Mouse (Mus musculus): Measurements from ENCODE around the gene Pgm1. TPM values are rescaled to one million over a fixed set of nuclear protein-coding genes. Genes with fewer than 3 reads are reported as not detected.

Gene Pgm1
- 15.6 and 27.6 TPM in 2 replicates for total RNA-seq (2012; rRNA removed)

DNA sequence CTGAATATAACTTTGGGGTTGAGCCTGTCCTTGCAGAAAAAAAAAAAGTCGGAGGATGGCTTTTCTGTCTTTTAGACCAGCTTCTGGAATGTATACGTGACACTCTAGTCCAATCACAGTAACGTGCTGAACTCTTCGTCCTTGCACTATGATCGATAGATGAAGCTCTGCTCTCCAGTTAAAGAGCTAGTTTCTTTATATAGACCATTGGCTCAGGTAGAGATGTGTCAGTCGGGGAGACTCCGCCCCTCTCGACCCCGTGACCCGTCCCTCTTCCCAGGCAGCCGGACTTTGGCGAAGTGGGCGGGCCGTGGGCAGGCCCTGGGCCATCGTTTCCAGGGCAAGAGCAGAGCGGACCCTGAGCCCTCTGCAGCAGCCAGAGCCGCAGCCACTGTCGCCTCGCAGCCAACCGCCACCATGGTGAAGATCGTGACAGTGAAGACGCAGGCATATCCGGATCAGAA is at the start of gene Pgm1:
Pgm1 (plus strand) TSS at position 266 of the 464 bp plus-strand sequence.
- Histone ChIP-seq H3K9ac (ENCODE audit: insufficient read depth, low read depth, low read length, poor library complexity, severe bottlenecking) (peak within 1 kb of the TSS; percentile 82), H3K9me3 (ENCODE audit: control insufficient read depth, insufficient read depth, low read depth, low read length) (no peaks in the 10 kb centered on the region), H3K27ac (ENCODE audit: insufficient read depth, low read depth, low read length, poor library complexity, severe bottlenecking) (no peak within 1 kb of the TSS), H3K4me3 (ENCODE audit: insufficient read depth in 1 of 2, low read depth in 1 of 2, low read length in 2 of 2, poor library complexity in 1 of 2, severe bottlenecking in 1 of 2) (peak within 1 kb of the TSS; percentile 73 to 96), H3K4me1 (ENCODE audit: control insufficient read depth in 2 of 2, insufficient read depth in 2 of 2, low read length in 2 of 2, poor library complexity in 1 of 2) (no peaks in the 10 kb centered on the region; a peak in 1 of 4 replicates), H3K36me3 (ENCODE audit: control insufficient read depth, insufficient read depth, low read length, poor library complexity, severe bottlenecking) (no peaks in the 10 kb centered on the region)
- TF ChIP-seq HCFC1 (IDR thresholded peaks at IDR 0.05; ENCODE audit: borderline replicate concordance, insufficient read depth, low read length) (peak; percentile 49; the same call in 1 of the 2 replicates), MAFK (IDR thresholded peaks at IDR 0.05; ENCODE audit: insufficient read depth, low read depth, low read length) (no peak), ZC3H11A (IDR thresholded peaks at IDR 0.05; ENCODE audit: borderline replicate concordance, low read depth, low read length) (no peak), ZNF384 (IDR thresholded peaks at IDR 0.05; ENCODE audit: low read depth, low read length) (no peak)
- peak; percentile 51 for DNase-seq (ENCODE audit: low read depth, low spot score)
- in situ Hi-C loops (cut with MboI; ENCODE audit: low sequenced_read_pairs in 2 of 2, unreplicated experiment in 2 of 2): no loop called here

GRCm38 (mm10) chr4:99881882-99882281 is 47.3 kb upstream of the Pgm1 start:
- Histone ChIP-seq H3K36me3 (ENCODE audit: control insufficient read depth, insufficient read depth, low read length, poor library complexity, severe bottlenecking) (no peaks in the 10 kb centered on the region), H3K9me3 (ENCODE audit: control insufficient read depth, insufficient read depth, low read depth, low read length) (no peaks in the 10 kb centered on the region), H3K4me3 (ENCODE audit: insufficient read depth in 1 of 2, low read depth in 1 of 2, low read length in 2 of 2, poor library complexity in 1 of 2, severe bottlenecking in 1 of 2) (no peak overlapping the region), H3K4me1 (ENCODE audit: control insufficient read depth in 2 of 2, insufficient read depth in 2 of 2, low read length in 2 of 2, poor library complexity in 1 of 2) (no peaks in the 10 kb centered on the region), H3K9ac (ENCODE audit: insufficient read depth, low read depth, low read length, poor library complexity, severe bottlenecking) (no peak overlapping the region), H3K27ac (ENCODE audit: insufficient read depth, low read depth, low read length, poor library complexity, severe bottlenecking) (no peak overlapping the region)
- no peak for TF ChIP-seq ZNF384 (IDR thresholded peaks at IDR 0.05; ENCODE audit: low read depth, low read length)
- no peak for TF ChIP-seq ZC3H11A (IDR thresholded peaks at IDR 0.05; ENCODE audit: borderline replicate concordance, low read depth, low read length)
- TF ChIP-seq HCFC1 (IDR thresholded peaks at IDR 0.05; ENCODE audit: borderline replicate concordance, insufficient read depth, low read length): no peak
- in situ Hi-C loops (cut with MboI; ENCODE audit: low sequenced_read_pairs in 2 of 2, unreplicated experiment in 2 of 2): no loop called here
- DNase-seq (ENCODE audit: low read depth, low spot score): no peak

DNA sequence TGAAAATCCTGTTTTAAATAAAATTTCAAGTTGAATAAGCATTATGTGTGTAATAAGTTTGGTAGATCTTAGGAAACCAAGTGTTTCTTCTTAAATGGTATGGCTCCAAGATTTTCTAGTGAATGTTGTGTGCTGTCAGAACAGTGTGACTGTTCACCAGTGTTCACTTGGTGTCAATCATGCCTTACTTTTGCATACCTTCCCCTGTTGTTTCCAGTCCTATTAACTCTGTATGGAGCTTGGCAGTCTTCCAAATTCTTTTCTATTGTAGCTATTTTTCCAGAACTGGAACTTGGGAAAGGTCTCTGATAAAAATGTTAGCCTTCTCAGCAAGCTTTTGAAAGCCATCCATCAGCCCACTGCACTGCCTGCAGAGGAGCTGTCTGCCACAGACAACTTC is 46.8 kb upstream of the Pgm1 start:
- DNase-seq (ENCODE audit: low read depth, low spot score): no peak
- TF ChIP-seq MAFK (IDR thresholded peaks at IDR 0.05; ENCODE audit: insufficient read depth, low read depth, low read length) (no peak), HCFC1 (IDR thresholded peaks at IDR 0.05; ENCODE audit: borderline replicate concordance, insufficient read depth, low read length) (no peak), CHD2 (IDR thresholded peaks at IDR 0.05; ENCODE audit: low read depth, low read length) (no peak), ZC3H11A (IDR thresholded peaks at IDR 0.05; ENCODE audit: borderline replicate concordance, low read depth, low read length) (no peak), ZNF384 (IDR thresholded peaks at IDR 0.05; ENCODE audit: low read depth, low read length) (no peak)
- H3K4me1 ChIP-seq (ENCODE audit: control insufficient read depth in 2 of 2, insufficient read depth in 2 of 2, low read length in 2 of 2, poor library complexity in 1 of 2): no peaks in the 10 kb centered on the region

DNA sequence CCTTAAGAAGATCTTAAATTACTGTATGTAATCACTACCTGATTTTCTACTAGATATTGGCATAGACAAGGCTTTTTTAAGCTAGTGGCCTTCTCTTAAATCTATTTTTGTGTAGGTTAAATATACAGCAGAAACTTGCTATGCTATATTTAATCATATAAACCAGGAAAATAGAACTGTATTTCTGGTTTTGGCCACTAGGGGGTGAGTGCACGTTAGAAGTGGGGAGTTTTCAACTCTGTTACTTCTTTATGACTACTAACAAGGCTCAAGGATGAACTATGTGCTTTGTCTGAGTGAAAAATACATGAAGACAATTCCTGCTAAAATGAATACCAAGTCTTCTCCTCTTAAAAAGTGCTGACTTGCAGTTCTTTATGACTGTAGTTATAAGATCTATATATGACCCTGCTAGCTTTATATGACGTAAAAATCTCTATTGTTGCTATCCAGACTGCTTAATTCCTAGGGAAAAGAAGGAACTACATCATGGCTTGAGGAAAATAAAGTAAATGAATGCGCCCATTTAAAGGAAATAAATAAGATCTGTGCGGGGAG is 15.2 kb upstream of the Pgm1 start:
- DNase-seq (ENCODE audit: low read depth, low spot score): peak; percentile 39
- Histone ChIP-seq H3K4me1 (ENCODE audit: control insufficient read depth in 2 of 2, insufficient read depth in 2 of 2, low read length in 2 of 2, poor library complexity in 1 of 2) (no peaks in the 10 kb centered on the region), H3K27ac (ENCODE audit: insufficient read depth, low read depth, low read length, poor library complexity, severe bottlenecking) (no peak overlapping the region), H3K36me3 (ENCODE audit: control insufficient read depth, insufficient read depth, low read length, poor library complexity, severe bottlenecking) (no peaks in the 10 kb centered on the region), H3K4me3 (ENCODE audit: insufficient read depth in 1 of 2, low read depth in 1 of 2, low read length in 2 of 2, poor library complexity in 1 of 2, severe bottlenecking in 1 of 2) (no peak overlapping the region), H3K9me3 (ENCODE audit: control insufficient read depth, insufficient read depth, low read depth, low read length) (no peaks in the 10 kb centered on the region), H3K9ac (ENCODE audit: insufficient read depth, low read depth, low read length, poor library complexity, severe bottlenecking) (no peak overlapping the region)
- in situ Hi-C loops (cut with MboI; ENCODE audit: low sequenced_read_pairs in 2 of 2, unreplicated experiment in 2 of 2): no loop called here
- TF ChIP-seq HCFC1 (IDR thresholded peaks at IDR 0.05; ENCODE audit: borderline replicate concordance, insufficient read depth, low read length): no peak
- peak; percentile 80 for TF ChIP-seq MAFK (IDR thresholded peaks at IDR 0.05; ENCODE audit: insufficient read depth, low read depth, low read length)

More for the DNA sequence above, 46.8 kb upstream of the Pgm1 start:
- in situ Hi-C loops (cut with MboI; ENCODE audit: low sequenced_read_pairs in 2 of 2, unreplicated experiment in 2 of 2): no loop called here
- H3K36me3 ChIP-seq (ENCODE audit: control insufficient read depth, insufficient read depth, low read length, poor library complexity, severe bottlenecking): no peaks in the 10 kb centered on the region
- no peaks in the 10 kb centered on the region for H3K9me3 ChIP-seq (ENCODE audit: control insufficient read depth, insufficient read depth, low read depth, low read length)
- H3K27ac ChIP-seq (ENCODE audit: insufficient read depth, low read depth, low read length, poor library complexity, severe bottlenecking): no peak overlapping the region
- H3K9ac ChIP-seq (ENCODE audit: insufficient read depth, low read depth, low read length, poor library complexity, severe bottlenecking): no peak overlapping the region
- no peak overlapping the region for H3K4me3 ChIP-seq (ENCODE audit: insufficient read depth in 1 of 2, low read depth in 1 of 2, low read length in 2 of 2, poor library complexity in 1 of 2, severe bottlenecking in 1 of 2)

DNA sequence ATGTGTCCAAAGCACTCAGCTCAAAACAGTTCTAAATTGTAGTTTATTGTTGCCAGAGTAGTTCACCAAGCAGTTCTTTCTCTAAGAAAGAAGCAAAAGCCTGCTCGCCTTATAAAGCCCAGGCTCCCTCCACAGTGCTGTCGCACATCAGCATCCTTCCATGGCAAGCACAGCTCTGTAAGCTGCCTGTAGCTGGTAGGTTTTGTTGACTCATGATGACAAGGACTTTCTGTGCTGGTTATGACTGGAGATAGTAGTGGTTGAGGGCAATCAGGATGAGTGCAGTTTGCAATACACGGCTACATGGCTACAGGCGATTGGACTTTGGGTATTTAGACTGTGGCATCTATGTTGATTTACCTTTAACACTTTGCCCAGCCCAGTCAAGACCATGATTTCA is 2.8 kb upstream of the Pgm1 start:
- H3K9ac ChIP-seq (ENCODE audit: insufficient read depth, low read depth, low read length, poor library complexity, severe bottlenecking): no peak overlapping the region
- no peaks in the 10 kb centered on the region for H3K9me3 ChIP-seq (ENCODE audit: control insufficient read depth, insufficient read depth, low read depth, low read length)
- H3K27ac ChIP-seq (ENCODE audit: insufficient read depth, low read depth, low read length, poor library complexity, severe bottlenecking): no peak overlapping the region
- DNase-seq (ENCODE audit: low read depth, low spot score): no peak
- no peaks in the 10 kb centered on the region for H3K36me3 ChIP-seq (ENCODE audit: control insufficient read depth, insufficient read depth, low read length, poor library complexity, severe bottlenecking)
- in situ Hi-C loops (cut with MboI; ENCODE audit: low sequenced_read_pairs in 2 of 2, unreplicated experiment in 2 of 2): no loop called here
- TF ChIP-seq HCFC1 (IDR thresholded peaks at IDR 0.05; ENCODE audit: borderline replicate concordance, insufficient read depth, low read length): no peak
- no peak for TF ChIP-seq MAFK (IDR thresholded peaks at IDR 0.05; ENCODE audit: insufficient read depth, low read depth, low read length)
- no peak for TF ChIP-seq ZNF384 (IDR thresholded peaks at IDR 0.05; ENCODE audit: low read depth, low read length)
- TF ChIP-seq CHD2 (IDR thresholded peaks at IDR 0.05; ENCODE audit: low read depth, low read length): no peak
- no peaks in the 10 kb centered on the region; a peak in 1 of 4 replicates for H3K4me1 ChIP-seq (ENCODE audit: control insufficient read depth in 2 of 2, insufficient read depth in 2 of 2, low read length in 2 of 2, poor library complexity in 1 of 2)
- no peak overlapping the region for H3K4me3 ChIP-seq (ENCODE audit: insufficient read depth in 1 of 2, low read depth in 1 of 2, low read length in 2 of 2, poor library complexity in 1 of 2, severe bottlenecking in 1 of 2)
